Mouse (Mus musculus): ENCODE results near the gene Stbd1. TPM values are rescaled to one million over a fixed set of nuclear protein-coding genes. Genes with fewer than 3 reads are reported as not detected.

The Stbd1 gene
- polyA plus RNA-seq, 1 experiment from 2014 or later: 116 TPM

GRCm38 (mm10) chr5:92562002-92562401 lies 40.8 kb upstream of the Stbd1 start:
- H3K4me3 ChIP-seq (ENCODE audit: low read depth, low read length): no peak overlapping the region
- no peaks in the 10 kb centered on the region for H3K36me3 ChIP-seq (ENCODE audit: insufficient read depth)
- H3K4me2 ChIP-seq: no peak overlapping the region
- H3K9me3 ChIP-seq (ENCODE audit: low read depth, low read length): no peaks in the 10 kb centered on the region
- no peak overlapping the region for H3K9ac ChIP-seq
- no peak for DNase-seq
- 77% methylated on average over 13 of the region's 13 CpGs for WGBS
- ATAC-seq (ENCODE audit: insufficient read depth): no peak
- no peak for TF ChIP-seq CTCF (IDR thresholded peaks at IDR 0.05; ENCODE audit: low read depth)
- H3K27ac ChIP-seq (ENCODE audit: low read depth): no peak overlapping the region
- no peaks in the 10 kb centered on the region for H3K27me3 ChIP-seq (ENCODE audit: insufficient read depth, low read length)
- H3K4me1 ChIP-seq (ENCODE audit: insufficient read depth): no peaks in the 10 kb centered on the region

- DNase-seq (no peak), ATAC-seq (ENCODE audit: insufficient read depth) (no peak)
- H3K9ac ChIP-seq: no peak overlapping the region
- no peak for TF ChIP-seq CTCF (IDR thresholded peaks at IDR 0.05; ENCODE audit: low read depth)
- H3K4me2 ChIP-seq: no peak overlapping the region
- no peaks in the 10 kb centered on the region for H3K4me1 ChIP-seq (ENCODE audit: insufficient read depth)
- H3K36me3 ChIP-seq (ENCODE audit: insufficient read depth): no peaks in the 10 kb centered on the region
- H3K27me3 ChIP-seq (ENCODE audit: insufficient read depth, low read length): no peaks in the 10 kb centered on the region
- H3K4me3 ChIP-seq (ENCODE audit: low read depth, low read length): no peak overlapping the region
- no peaks in the 10 kb centered on the region for H3K9me3 ChIP-seq (ENCODE audit: low read depth, low read length)
- H3K27ac ChIP-seq (ENCODE audit: low read depth): no peak overlapping the region
- WGBS: 77% methylated on average over 4 of the region's 4 CpGs
Measured at GRCm38 (mm10) chr5:92571232-92571631, 31.6 kb upstream of the Stbd1 start.

- TF ChIP-seq CTCF (IDR thresholded peaks at IDR 0.05; ENCODE audit: low read depth): no peak
- no peak overlapping the region for H3K4me2 ChIP-seq
- no peaks in the 10 kb centered on the region for H3K36me3 ChIP-seq (ENCODE audit: insufficient read depth)
- no peak overlapping the region for H3K4me3 ChIP-seq (ENCODE audit: low read depth, low read length)
- H3K27ac ChIP-seq (ENCODE audit: low read depth): no peak overlapping the region
- WGBS: 71% methylated on average over 14 of the region's 14 CpGs
- H3K4me1 ChIP-seq (ENCODE audit: insufficient read depth): no peaks in the 10 kb centered on the region
- H3K27me3 ChIP-seq (ENCODE audit: insufficient read depth, low read length): no peaks in the 10 kb centered on the region
- DNase-seq: no peak
- no peak overlapping the region for H3K9ac ChIP-seq
- no peaks in the 10 kb centered on the region for H3K9me3 ChIP-seq (ENCODE audit: low read depth, low read length)
- no peak for ATAC-seq (ENCODE audit: insufficient read depth)
Measured at GRCm38 (mm10) chr5:92579559-92579958, 23.3 kb upstream of the Stbd1 start.

GRCm38 (mm10) chr5:92585932-92586331 lies 16.9 kb upstream of the Stbd1 start:
- no peak for TF ChIP-seq CTCF (IDR thresholded peaks at IDR 0.05; ENCODE audit: low read depth)
- Histone ChIP-seq H3K27me3 (ENCODE audit: insufficient read depth, low read length) (no peaks in the 10 kb centered on the region), H3K27ac (ENCODE audit: low read depth) (no peak overlapping the region), H3K36me3 (ENCODE audit: insufficient read depth) (no peaks in the 10 kb centered on the region), H3K4me3 (ENCODE audit: low read depth, low read length) (no peak overlapping the region), H3K4me1 (ENCODE audit: insufficient read depth) (no peaks in the 10 kb centered on the region), H3K9ac (no peak overlapping the region), H3K9me3 (ENCODE audit: low read depth, low read length) (no peaks in the 10 kb centered on the region), H3K4me2 (no peak overlapping the region)
- WGBS: 36% methylated on average over 10 of the region's 10 CpGs
- no peak for ATAC-seq (ENCODE audit: insufficient read depth)
- DNase-seq: no peak

- Histone ChIP-seq H3K4me2 (no peak overlapping the region), H3K9me3 (ENCODE audit: low read depth, low read length) (no peaks in the 10 kb centered on the region), H3K4me3 (ENCODE audit: low read depth, low read length) (no peak overlapping the region), H3K9ac (no peak overlapping the region), H3K27ac (ENCODE audit: low read depth) (no peak overlapping the region), H3K4me1 (ENCODE audit: insufficient read depth) (no peaks in the 10 kb centered on the region), H3K27me3 (ENCODE audit: insufficient read depth, low read length) (no peaks in the 10 kb centered on the region), H3K36me3 (ENCODE audit: insufficient read depth) (no peaks in the 10 kb centered on the region)
- DNase-seq: no peak
- TF ChIP-seq CTCF (IDR thresholded peaks at IDR 0.05; ENCODE audit: low read depth): no peak
- no peak for ATAC-seq (ENCODE audit: insufficient read depth)
- WGBS: 69% methylated on average over 5 of the region's 5 CpGs
Measured at GRCm38 (mm10) chr5:92595026-92595425, 7.8 kb upstream of the Stbd1 start.

GRCm38 (mm10) chr5:92596865-92597264 lies 6.0 kb upstream of the Stbd1 start:
- DNase-seq (no peak), ATAC-seq (ENCODE audit: insufficient read depth) (no peak)
- Histone ChIP-seq H3K9ac (no peak overlapping the region), H3K9me3 (ENCODE audit: low read depth, low read length) (no peaks in the 10 kb centered on the region), H3K27me3 (ENCODE audit: insufficient read depth, low read length) (no peaks in the 10 kb centered on the region), H3K27ac (ENCODE audit: low read depth) (no peak overlapping the region), H3K36me3 (ENCODE audit: insufficient read depth) (no peaks in the 10 kb centered on the region), H3K4me1 (ENCODE audit: insufficient read depth) (no peaks in the 10 kb centered on the region), H3K4me3 (ENCODE audit: low read depth, low read length) (no peak overlapping the region), H3K4me2 (no peak overlapping the region)
- TF ChIP-seq CTCF (IDR thresholded peaks at IDR 0.05; ENCODE audit: low read depth): no peak
- 84% methylated on average over 8 of the region's 8 CpGs for WGBS

- Histone ChIP-seq H3K36me3 (ENCODE audit: insufficient read depth) (no peaks in the 10 kb centered on the region), H3K27me3 (ENCODE audit: insufficient read depth, low read length) (no peaks in the 10 kb centered on the region), H3K4me2 (no peak overlapping the region), H3K4me3 (ENCODE audit: low read depth, low read length) (no peak overlapping the region), H3K27ac (ENCODE audit: low read depth) (no peak overlapping the region), H3K9me3 (ENCODE audit: low read depth, low read length) (no peaks in the 10 kb centered on the region), H3K9ac (no peak overlapping the region), H3K4me1 (ENCODE audit: insufficient read depth) (no peaks in the 10 kb centered on the region)
- DNase-seq (no peak), ATAC-seq (ENCODE audit: insufficient read depth) (no peak)
- no peak for TF ChIP-seq CTCF (IDR thresholded peaks at IDR 0.05; ENCODE audit: low read depth)
- WGBS: 60% methylated on average over 10 of the region's 10 CpGs
Measured at GRCm38 (mm10) chr5:92599030-92599429, 3.8 kb upstream of the Stbd1 start.

All from lung, embryonic 14.5 days (tissue).